21 mouse cellular contexts compared by ENCODE assay signal in the genomic region with DNA sequence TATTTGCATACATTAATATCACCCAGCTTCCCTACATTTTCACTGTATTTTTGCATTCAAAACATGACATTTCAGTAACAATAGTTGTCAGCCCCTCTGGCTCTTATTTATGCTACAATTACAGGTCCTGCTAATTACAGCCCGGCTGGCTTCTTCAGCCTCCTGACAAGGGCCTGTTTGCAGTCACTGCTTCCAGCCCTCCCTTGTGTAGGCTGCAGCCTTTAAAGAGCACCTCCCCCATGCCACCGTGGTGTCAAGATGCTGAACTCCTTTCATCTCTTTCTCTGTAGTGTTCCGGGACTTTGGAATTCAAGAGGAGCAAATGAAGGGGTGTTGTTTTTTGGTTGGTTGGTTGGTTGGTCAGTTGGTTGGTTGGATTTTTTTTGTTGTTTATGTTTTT.
DNase-seq lines count a peak whose midpoint lies in the region; ATAC-seq and TF ChIP-seq lines count a peak whose summit lies in the region.
"Had no signal": no experiment of that assay in that cellular context is flagged by ENCODE, and none has a peak within 500 bp of the region (broad histone marks: within the 10 kb centered on the region; RNA-seq: fewer than 3 reads in every experiment).

No protein-coding gene starts in this region.

- no peaks in the 10 kb centered on the region for H3K27me3 ChIP-seq in lung, embryonic 14.5 days (ENCODE audit: insufficient read depth, low read length)
- H3K27me3 ChIP-seq in forebrain, embryonic 12.5 days, result no peaks in the 10 kb centered on the region
- H3K27me3 ChIP-seq in heart, embryonic 10.5 days (ENCODE audit: insufficient read depth, poor library complexity, severe bottlenecking), result no peaks in the 10 kb centered on the region
- H3K27me3 ChIP-seq: embryonic facial prominence, embryonic 13.5 days; hindbrain, embryonic 13.5 days; intestine, embryonic 15.5 days had no signal

- no peak for TF ChIP-seq CTCF in lung, embryonic 14.5 days (IDR thresholded peaks at IDR 0.05; ENCODE audit: low read depth)
- TF ChIP-seq CTCF in lung, adult 2 months (IDR thresholded peaks at IDR 0.05; ENCODE audit: insufficient read depth, low read length), result no peak
- no peak for TF ChIP-seq CTCF in layer of hippocampus, adult 2 months (conservative IDR thresholded peaks at IDR 0.05)

- H3K4me3 ChIP-seq in lung, embryonic 14.5 days (ENCODE audit: low read depth, low read length), result no peak overlapping the region
- no peak overlapping the region for H3K4me3 ChIP-seq in lung, adult 2 months (replicated peaks; ENCODE audit: extremely low read depth, low read depth, low read length)
- no peak overlapping the region for H3K4me3 ChIP-seq in forebrain, embryonic 12.5 days (replicated peaks)
- H3K4me3 ChIP-seq in layer of hippocampus, adult 2 months, result no peak overlapping the region
- H3K4me3 ChIP-seq in heart, embryonic 10.5 days, result no peak overlapping the region
- H3K4me3 ChIP-seq: embryonic facial prominence, embryonic 13.5 days; hindbrain, embryonic 13.5 days; intestine, embryonic 15.5 days; limb, embryonic 10.5 days had no signal

- DNase-seq in lung, embryonic 14.5 days, result peak; percentile 41
- DNase-seq in lung, adult 2 months, result no peak
- DNase-seq in embryo, embryonic 11 days, result peak; percentile 46
- peak; percentile 44 for DNase-seq in retina, postnatal 1 day
- DNase-seq in layer of hippocampus, adult 2 months (ENCODE audit: low spot score in 2 of 2), result no peak
- no peak for DNase-seq in heart, embryonic 10.5 days (ENCODE audit: low spot score)
- DNase-seq: adrenal gland, adult 8-10 months; cerebellum, adult 11 months; cerebellum, postnatal 14 days; gastrocnemius, postnatal 36 days; heart, postnatal 10 days; liver, postnatal 0 days; lung, postnatal 36 days; right cerebral cortex, adult 18-20 months had no signal

- 19% methylated on average over 3 of the region's 3 CpGs for WGBS in lung, embryonic 14.5 days
- 34% methylated on average over 3 of the region's 3 CpGs for WGBS in lung, adult 2 months
- 4% methylated on average over 3 of the region's 3 CpGs for WGBS in forebrain, embryonic 12.5 days
- 12% methylated on average over 3 of the region's 3 CpGs for WGBS in heart, embryonic 10.5 days

- no peak overlapping the region for H3K27ac ChIP-seq in lung, embryonic 14.5 days (ENCODE audit: low read depth)
- peak overlapping the region; percentile 2; the same call in 1 of the 2 replicates for H3K27ac ChIP-seq in forebrain, embryonic 12.5 days
- no peak overlapping the region for H3K27ac ChIP-seq in layer of hippocampus, adult 2 months
- no peak overlapping the region for H3K27ac ChIP-seq in heart, embryonic 10.5 days
- H3K27ac ChIP-seq: embryonic facial prominence, embryonic 13.5 days; hindbrain, embryonic 13.5 days; intestine, embryonic 15.5 days; limb, embryonic 10.5 days had no signal

- no peak for ATAC-seq in lung, embryonic 14.5 days (ENCODE audit: insufficient read depth)
- peak; percentile 71; the same call in 1 of the 2 replicates for ATAC-seq in forebrain, embryonic 12.5 days (ENCODE audit: low FRiP score)
- ATAC-seq: intestine, embryonic 15.5 days; liver, postnatal 0 days; midbrain, embryonic 16.5 days had no signal

- no peak overlapping the region for H3K4me2 ChIP-seq in lung, embryonic 14.5 days
- H3K4me2 ChIP-seq in forebrain, embryonic 12.5 days, result no peak overlapping the region
- H3K4me2 ChIP-seq: embryonic facial prominence, embryonic 13.5 days; heart, embryonic 11.5 days; hindbrain, embryonic 13.5 days; intestine, embryonic 15.5 days had no signal

- H3K36me3 ChIP-seq in lung, embryonic 14.5 days (ENCODE audit: insufficient read depth), result no peaks in the 10 kb centered on the region
- no peaks in the 10 kb centered on the region for H3K36me3 ChIP-seq in forebrain, embryonic 12.5 days (replicated peaks)
- no peaks in the 10 kb centered on the region for H3K36me3 ChIP-seq in heart, embryonic 10.5 days
- H3K36me3 ChIP-seq: embryonic facial prominence, embryonic 13.5 days; hindbrain, embryonic 13.5 days; intestine, embryonic 15.5 days; limb, embryonic 10.5 days had no signal

- H3K9ac ChIP-seq in lung, embryonic 14.5 days, result no peak overlapping the region
- no peak overlapping the region for H3K9ac ChIP-seq in forebrain, embryonic 12.5 days
- H3K9ac ChIP-seq: embryonic facial prominence, embryonic 13.5 days; hindbrain, embryonic 13.5 days; intestine, embryonic 15.5 days; liver, postnatal 0 days had no signal

- no peaks in the 10 kb centered on the region for H3K9me3 ChIP-seq in lung, embryonic 14.5 days (ENCODE audit: low read depth, low read length)
- H3K9me3 ChIP-seq in forebrain, embryonic 12.5 days, result no peaks in the 10 kb centered on the region
- H3K9me3 ChIP-seq in heart, embryonic 10.5 days, result no peaks in the 10 kb centered on the region
- H3K9me3 ChIP-seq: embryonic facial prominence, embryonic 13.5 days; hindbrain, embryonic 13.5 days; intestine, embryonic 15.5 days; limb, embryonic 10.5 days had no signal

- no peak for TF ChIP-seq POLR2A in lung, adult 2 months (IDR thresholded peaks at IDR 0.05; ENCODE audit: borderline replicate concordance, extremely low read depth, low read depth, low read length)

- peaks cover 12% of the 10 kb centered on the region for H3K4me1 ChIP-seq in lung, embryonic 14.5 days (ENCODE audit: insufficient read depth)
- no peaks in the 10 kb centered on the region for H3K4me1 ChIP-seq in lung, adult 2 months (ENCODE audit: control insufficient read depth, insufficient read depth, low read length)
- peaks cover 15% of the 10 kb centered on the region for H3K4me1 ChIP-seq in forebrain, embryonic 12.5 days
- peaks cover 5% of the 10 kb centered on the region for H3K4me1 ChIP-seq in heart, embryonic 10.5 days
- H3K4me1 ChIP-seq: embryonic facial prominence, embryonic 13.5 days; intestine, embryonic 15.5 days had no signal

Comparison
In these comparisons a context has a peak if more than half of its experiments do, and no peak if none do; other contexts are left out.
1. DNase-seq: peak in lung, embryonic 14.5 days (single experiment), embryo, embryonic 11 days (single experiment) and retina, postnatal 1 day (single experiment); none in lung, adult 2 months (single experiment), layer of hippocampus, adult 2 months (0 of 2) and heart, embryonic 10.5 days (single experiment).